Mouse (Mus musculus): ENCODE measurements around the gene Tgfbr3. TPM values are rescaled to one million over a fixed set of nuclear protein-coding genes. Genes with fewer than 3 reads are reported as not detected.

Tgfbr3 gene
- polyA plus RNA-seq, 1 experiment from 2014 or later, result 21.4 TPM

DNA sequence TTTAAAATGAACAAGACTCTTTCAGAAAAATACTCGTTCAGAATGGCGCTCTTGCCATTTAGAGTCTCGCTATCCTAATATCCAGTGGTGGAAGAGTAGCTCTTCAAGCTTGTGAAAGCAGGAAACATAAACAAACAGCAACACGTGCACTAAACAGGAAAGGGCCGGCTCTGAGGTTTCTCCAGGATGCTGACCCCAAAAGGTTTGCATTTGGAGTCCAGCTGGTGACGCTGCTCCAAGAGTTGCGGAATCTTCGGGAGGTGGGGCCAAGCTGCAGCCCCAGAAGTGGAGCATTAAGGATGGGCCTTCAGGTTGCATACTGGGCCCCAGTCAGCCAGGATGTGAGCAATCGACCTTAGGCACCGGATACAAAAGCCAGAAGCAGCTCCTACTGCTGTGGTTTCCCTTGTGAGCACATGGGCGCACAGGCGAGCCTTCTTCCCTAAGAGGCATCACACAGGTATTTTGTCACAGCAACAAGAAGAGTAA is 88.5 kb downstream of the Tgfbr3 start:
- DNase-seq (ENCODE audit: low spot score) (peak; percentile 74), ATAC-seq (peak; percentile 53)
- H3K9me3 ChIP-seq (ENCODE audit: low read length), result no peaks in the 10 kb centered on the region
- TF ChIP-seq CTCF (IDR thresholded peaks at IDR 0.05) (no peak), EP300 (IDR thresholded peaks at IDR 0.05) (peak; percentile 32)
- H3K4me1 ChIP-seq (ENCODE audit: insufficient read depth, low read depth, low read length), result peaks cover 11% of the 10 kb centered on the region; the same call in 1 of the 2 replicates
- H3K27me3 ChIP-seq (replicated peaks; ENCODE audit: insufficient read depth, low read length), result no peaks in the 10 kb centered on the region
- H3K27ac ChIP-seq (ENCODE audit: low read length), result peak overlapping the region; percentile 43; the same call in 1 of the 2 replicates
- H3K4me2 ChIP-seq (replicated peaks; ENCODE audit: low read depth, low read length), result no peak overlapping the region
- H3K36me3 ChIP-seq (ENCODE audit: insufficient read depth, low read length), result no peaks in the 10 kb centered on the region
- WGBS, result 36% methylated on average over 12 of the region's 12 CpGs
- no peak overlapping the region for H3K9ac ChIP-seq (replicated peaks; ENCODE audit: low read depth)
- H3K4me3 ChIP-seq (ENCODE audit: low read depth, low read length), result no peak overlapping the region

DNA sequence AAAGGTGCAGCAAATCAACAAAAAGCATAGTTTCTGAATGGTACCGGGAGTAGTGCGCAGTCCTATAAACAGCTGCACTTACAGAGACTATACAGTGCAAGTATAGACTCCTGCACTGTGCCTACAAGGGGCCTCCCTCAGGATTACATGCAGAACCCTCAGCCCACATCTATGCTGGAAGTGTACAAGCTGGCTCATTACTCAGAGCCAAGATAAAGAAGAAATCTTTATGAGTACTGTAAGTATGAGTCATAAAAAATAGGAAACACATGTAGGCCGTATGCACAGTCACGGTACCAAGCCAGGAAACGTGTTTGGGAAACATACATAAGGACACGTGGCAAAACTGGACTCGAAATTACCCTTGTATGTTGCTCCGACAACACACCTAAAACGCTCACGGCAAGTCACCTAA is 89.2 kb downstream of the Tgfbr3 start:
- Histone ChIP-seq H3K4me3 (ENCODE audit: low read depth, low read length) (no peak overlapping the region), H3K36me3 (ENCODE audit: insufficient read depth, low read length) (no peaks in the 10 kb centered on the region), H3K27me3 (replicated peaks; ENCODE audit: insufficient read depth, low read length) (no peaks in the 10 kb centered on the region), H3K9ac (replicated peaks; ENCODE audit: low read depth) (no peak overlapping the region), H3K4me1 (ENCODE audit: insufficient read depth, low read depth, low read length) (peaks cover 8% of the 10 kb centered on the region; the same call in 1 of the 2 replicates), H3K9me3 (ENCODE audit: low read length) (no peaks in the 10 kb centered on the region), H3K27ac (ENCODE audit: low read length) (0 out of 2 replicates have a peak overlapping the region, but pooled peaks have one; percentile 43), H3K4me2 (replicated peaks; ENCODE audit: low read depth, low read length) (no peak overlapping the region)
- peak; percentile 35 for ATAC-seq
- peak; percentile 54 for DNase-seq (ENCODE audit: low spot score)
- TF ChIP-seq EP300 (IDR thresholded peaks at IDR 0.05) (no peak; the same call in 1 of the 2 replicates), CTCF (IDR thresholded peaks at IDR 0.05) (no peak)
- WGBS, result 51% methylated on average over 10 of the region's 10 CpGs

DNA sequence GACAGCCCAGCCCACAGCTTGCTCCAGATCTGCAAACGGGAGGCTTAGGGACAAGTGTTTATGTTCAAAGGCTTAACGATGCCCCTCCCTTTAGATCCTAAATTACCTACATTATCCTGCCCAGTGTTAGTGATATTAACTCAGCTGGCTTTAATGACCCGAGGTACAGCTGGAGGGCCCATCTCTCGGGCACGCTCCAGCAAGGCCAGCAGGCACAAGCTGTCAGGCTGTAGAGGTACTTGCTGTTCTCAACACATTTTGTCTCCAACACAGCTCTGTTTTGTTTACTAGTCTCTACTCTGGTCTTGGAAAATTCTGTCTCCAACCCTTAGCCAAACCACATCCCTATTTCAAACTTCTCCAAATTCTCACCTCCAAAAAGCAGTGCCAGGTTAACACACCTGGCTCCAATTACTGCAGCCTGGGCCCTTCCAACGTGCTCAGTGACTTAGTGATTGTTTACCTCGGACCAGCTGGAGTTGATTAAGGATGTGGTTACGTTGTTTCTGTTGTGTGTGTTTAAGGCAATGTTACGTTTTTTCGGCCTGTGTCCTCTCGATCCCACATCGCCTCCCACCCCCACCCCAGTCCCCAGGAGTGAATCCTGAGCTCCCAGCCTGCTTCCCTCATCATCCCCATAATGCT is 93.6 kb downstream of the Tgfbr3 start:
- whole genome bisulfite sequencing, result 29% methylated on average over 12 of the region's 12 CpGs
- H3K9me3 ChIP-seq (ENCODE audit: low read length), result no peaks in the 10 kb centered on the region
- no peaks in the 10 kb centered on the region for H3K27me3 ChIP-seq (replicated peaks; ENCODE audit: insufficient read depth, low read length)
- peak; percentile 82 for ATAC-seq
- no peak overlapping the region for H3K4me2 ChIP-seq (replicated peaks; ENCODE audit: low read depth, low read length)
- peak; percentile 57 for DNase-seq (ENCODE audit: low spot score)
- 0 out of 2 replicates have a peak, but pooled peaks cover 3% of the 10 kb centered on the region for H3K4me1 ChIP-seq (ENCODE audit: insufficient read depth, low read depth, low read length)
- peak; percentile 74 for TF ChIP-seq EP300 (IDR thresholded peaks at IDR 0.05)
- TF ChIP-seq CTCF (IDR thresholded peaks at IDR 0.05), result no peak
- no peak overlapping the region for H3K9ac ChIP-seq (replicated peaks; ENCODE audit: low read depth)
- peak overlapping the region; percentile 47 for H3K27ac ChIP-seq (ENCODE audit: low read length)
- no peak overlapping the region for H3K4me3 ChIP-seq (ENCODE audit: low read depth, low read length)
- no peaks in the 10 kb centered on the region for H3K36me3 ChIP-seq (ENCODE audit: insufficient read depth, low read length)

DNA sequence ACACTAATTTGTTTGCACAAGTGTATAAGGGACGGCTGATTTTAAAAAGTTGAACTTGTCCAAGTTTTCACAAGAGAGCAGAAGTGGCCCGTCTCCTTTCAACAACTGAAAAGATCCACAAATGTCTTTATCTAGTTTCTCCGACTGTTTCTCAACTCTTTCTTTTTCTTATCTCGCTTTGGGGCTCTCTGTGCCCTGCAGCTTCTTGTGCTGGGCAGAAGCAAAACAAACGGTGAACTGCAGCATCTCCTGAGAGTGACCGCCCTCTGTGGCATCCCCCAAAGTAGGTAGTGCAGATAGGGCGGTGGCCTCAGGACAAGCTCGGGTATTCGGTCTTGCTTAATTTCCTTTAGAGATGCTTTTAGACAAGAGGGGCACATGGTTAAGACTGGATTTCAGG is 96.3 kb downstream of the Tgfbr3 start:
- no peak overlapping the region for H3K4me2 ChIP-seq (replicated peaks; ENCODE audit: low read depth, low read length)
- H3K4me1 ChIP-seq (ENCODE audit: insufficient read depth, low read depth, low read length), result peaks cover 3% of the 10 kb centered on the region; the same call in 1 of the 2 replicates
- no peaks in the 10 kb centered on the region for H3K9me3 ChIP-seq (ENCODE audit: low read length)
- no peak overlapping the region for H3K27ac ChIP-seq (ENCODE audit: low read length)
- H3K9ac ChIP-seq (replicated peaks; ENCODE audit: low read depth), result no peak overlapping the region
- no peak overlapping the region for H3K4me3 ChIP-seq (ENCODE audit: low read depth, low read length)
- no peaks in the 10 kb centered on the region for H3K27me3 ChIP-seq (replicated peaks; ENCODE audit: insufficient read depth, low read length)
- TF ChIP-seq CTCF (IDR thresholded peaks at IDR 0.05), result no peak
- no peak for TF ChIP-seq EP300 (IDR thresholded peaks at IDR 0.05)
- DNase-seq (ENCODE audit: low spot score) (no peak), ATAC-seq (no peak)
- 57% methylated on average over 9 of the region's 9 CpGs for WGBS
- no peaks in the 10 kb centered on the region for H3K36me3 ChIP-seq (ENCODE audit: insufficient read depth, low read length)

DNA sequence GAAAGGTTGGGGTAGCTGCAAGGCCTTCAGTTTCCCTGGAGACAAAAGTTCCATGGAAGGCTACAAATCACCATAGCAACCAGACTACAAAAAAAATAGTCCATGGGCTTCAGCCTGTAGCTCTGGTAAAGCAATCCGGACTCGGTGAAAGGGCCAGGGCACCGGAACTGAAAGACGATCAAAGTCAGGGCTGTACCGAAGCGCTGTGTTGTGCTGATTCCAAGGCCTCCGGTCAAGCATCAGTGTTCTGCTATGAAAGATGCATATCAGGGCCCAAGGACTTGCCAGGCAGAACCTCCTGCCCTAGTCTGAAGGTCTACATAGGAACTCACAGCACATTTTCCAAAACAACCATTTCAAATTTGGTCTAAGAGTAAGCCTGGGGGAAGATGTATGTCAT is 97.1 kb downstream of the Tgfbr3 start:
- Histone ChIP-seq H3K4me1 (ENCODE audit: insufficient read depth, low read depth, low read length) (peaks cover 3% of the 10 kb centered on the region; the same call in 1 of the 2 replicates), H3K36me3 (ENCODE audit: insufficient read depth, low read length) (no peaks in the 10 kb centered on the region), H3K4me2 (replicated peaks; ENCODE audit: low read depth, low read length) (no peak overlapping the region), H3K9me3 (ENCODE audit: low read length) (no peaks in the 10 kb centered on the region), H3K27ac (ENCODE audit: low read length) (no peak overlapping the region), H3K4me3 (ENCODE audit: low read depth, low read length) (no peak overlapping the region), H3K27me3 (replicated peaks; ENCODE audit: insufficient read depth, low read length) (no peaks in the 10 kb centered on the region), H3K9ac (replicated peaks; ENCODE audit: low read depth) (no peak overlapping the region)
- ATAC-seq (no peak), DNase-seq (ENCODE audit: low spot score) (no peak)
- 81% methylated on average over 7 of the region's 7 CpGs for WGBS
- no peak for TF ChIP-seq EP300 (IDR thresholded peaks at IDR 0.05)

DNA sequence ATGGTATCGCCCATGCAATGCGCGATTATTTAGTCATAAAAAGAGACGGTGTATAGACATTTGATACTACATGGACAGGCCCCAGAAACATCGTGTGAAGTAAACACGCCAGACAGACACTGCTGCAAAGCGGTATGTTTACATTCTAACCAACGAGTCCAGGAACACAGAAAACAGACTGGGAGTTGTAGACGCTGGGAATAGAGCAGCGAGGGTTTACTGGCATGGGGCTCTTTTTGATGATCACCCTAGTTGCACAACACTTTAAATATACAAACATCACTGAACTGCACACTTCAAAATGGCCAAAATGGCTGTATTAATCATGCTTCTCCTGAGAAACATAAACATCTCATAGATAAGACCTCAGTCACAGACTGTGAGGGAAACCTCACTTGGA is 100.9 kb downstream of the Tgfbr3 start:
- Histone ChIP-seq H3K36me3 (ENCODE audit: insufficient read depth, low read length) (no peaks in the 10 kb centered on the region), H3K4me2 (replicated peaks; ENCODE audit: low read depth, low read length) (no peak overlapping the region), H3K4me1 (ENCODE audit: insufficient read depth, low read depth, low read length) (peaks cover 3% of the 10 kb centered on the region; the same call in 1 of the 2 replicates), H3K9ac (replicated peaks; ENCODE audit: low read depth) (no peak overlapping the region), H3K27ac (ENCODE audit: low read length) (no peak overlapping the region), H3K9me3 (ENCODE audit: low read length) (no peaks in the 10 kb centered on the region), H3K27me3 (replicated peaks; ENCODE audit: insufficient read depth, low read length) (no peaks in the 10 kb centered on the region), H3K4me3 (ENCODE audit: low read depth, low read length) (no peak overlapping the region)
- TF ChIP-seq EP300 (IDR thresholded peaks at IDR 0.05), result peak; percentile 68
- no peak for TF ChIP-seq CTCF (IDR thresholded peaks at IDR 0.05)
- ATAC-seq (peak; percentile 60), DNase-seq (ENCODE audit: low spot score) (peak; percentile 71)
- WGBS, result 35% methylated on average over 10 of the region's 10 CpGs
